Mouse (Mus musculus) CH12.LX (cell line): Measurements from ENCODE around the gene 4933411K16Rik. TPM values are rescaled to one million over a fixed set of nuclear protein-coding genes. Genes with fewer than 3 reads are reported as not detected.

ENCODE experiments used
- DNase-seq: peaks from one replicate; pipeline ENCODE4 v3.0.0-alpha.2; 2013; ENCODE audit errors: extremely low read depth
- H3K27ac ChIP-seq: 2 replicates; pipeline ENCODE4 v1.5.1; 2012; ENCODE audit warnings: low read depth, mild to moderate bottlenecking, control low read depth, moderate library complexity; ENCODE audit not compliant: insufficient read depth
- H3K27me3 ChIP-seq: replicated peaks from 2 replicates; pipeline ENCODE3; 2012; ENCODE audit warnings: inconsistent platforms
- H3K36me3 ChIP-seq, 2 experiments: replicated peaks in 1 of 2; 2 replicates each; pipeline versions ENCODE3 to v1.6.1; 2012; ENCODE audit warnings: inconsistent platforms in 1 of 2, low read length in 1 of 2, mild to moderate bottlenecking in 1 of 2, mixed read lengths in 1 of 2, moderate library complexity in 1 of 2; ENCODE audit not compliant: control insufficient read depth in 1 of 2, insufficient read depth in 1 of 2
- H3K4me1 ChIP-seq, 2 experiments: 2 replicates each; pipeline ENCODE4 v1.6.1; 2012; ENCODE audit warnings: inconsistent platforms in 1 of 2, moderate library complexity in 1 of 2; ENCODE audit not compliant: insufficient read depth in 2 of 2, control insufficient read depth in 1 of 2
- H3K4me2 ChIP-seq: 2 replicates; pipeline ENCODE4 v1.6.1; 2012; ENCODE audit warnings: low read depth, mild to moderate bottlenecking, control low read depth; ENCODE audit not compliant: poor library complexity, insufficient read depth, severe bottlenecking
- H3K4me3 ChIP-seq, 3 experiments: fragments of 150-350 bp in 1 of 3; sonication (generic) in 1 of 3; replicated peaks in 1 of 3; 2 replicates each; pipeline versions ENCODE3 to v1.5.1; 2011 to 2012; ENCODE audit warnings: low read depth in 2 of 3, low read length in 2 of 3, mild to moderate bottlenecking in 2 of 3, moderate library complexity in 2 of 3, control low read depth in 1 of 3, improper control_type of control experiment in 1 of 3, inconsistent platforms in 1 of 3, mixed read lengths in 1 of 3; ENCODE audit not compliant: poor library complexity in 1 of 3
- H3K79me2 ChIP-seq: replicated peaks from 2 replicates; pipeline ENCODE4 v1.6.1; 2012; ENCODE audit warnings: mild to moderate bottlenecking, moderate library complexity; ENCODE audit not compliant: control insufficient read depth, poor library complexity, insufficient read depth, severe bottlenecking; ENCODE audit errors: extremely low read depth
- H3K9ac ChIP-seq: 2 replicates; pipeline ENCODE4 v1.6.1; 2012; ENCODE audit warnings: low read depth, mild to moderate bottlenecking, control low read depth, moderate library complexity; ENCODE audit not compliant: insufficient read depth
- H3K9me3 ChIP-seq: replicated peaks from 2 replicates; pipeline ENCODE3; 2012; ENCODE audit warnings: low read length, inconsistent platforms, mixed read lengths
- BHLHE40 ChIP-seq: IDR thresholded peaks from 2 replicates; pipeline ENCODE4 v1.6.1; 2011; ENCODE audit warnings: mild to moderate bottlenecking, low read depth, low read length, improper control_type of control experiment
- CHD1 ChIP-seq: IDR thresholded peaks from 2 replicates; pipeline ENCODE4 v1.6.1; 2012; ENCODE audit warnings: low read depth, low read length, improper control_type of control experiment, inconsistent platforms
- CTCF ChIP-seq, 2 experiments: IDR thresholded peaks in 1 of 2; conservative IDR thresholded peaks in 1 of 2; 2 replicates each; pipeline ENCODE4 v1.5.1; 2011 to 2012; ENCODE audit warnings: low read depth in 2 of 2, low read length in 2 of 2, improper control_type of control experiment in 1 of 2, inconsistent platforms in 1 of 2, mild to moderate bottlenecking in 1 of 2, moderate library complexity in 1 of 2
- E2F4 ChIP-seq: IDR thresholded peaks from 2 replicates; pipeline ENCODE4 v1.6.1; 2011; ENCODE audit warnings: low read depth, low read length, improper control_type of control experiment; ENCODE audit not compliant: insufficient replicate concordance
- EP300 ChIP-seq: IDR thresholded peaks from 2 replicates; pipeline ENCODE4 v1.6.1; 2011; ENCODE audit warnings: low read length, improper control_type of control experiment
- GABPA ChIP-seq: IDR thresholded peaks from 2 replicates; pipeline ENCODE4 v1.6.1; 2012; ENCODE audit warnings: low read depth, low read length, improper control_type of control experiment, inconsistent platforms; ENCODE audit not compliant: insufficient replicate concordance
- IRF4 ChIP-seq: IDR thresholded peaks from 2 replicates; pipeline ENCODE4 v1.6.1; 2014; ENCODE audit warnings: low read depth, mild to moderate bottlenecking, inconsistent platforms, low read length, improper control_type of control experiment
- JUN ChIP-seq: IDR thresholded peaks from 2 replicates; pipeline ENCODE4 v1.6.1; 2011; ENCODE audit warnings: low read depth, mild to moderate bottlenecking, low read length, improper control_type of control experiment, moderate library complexity; ENCODE audit not compliant: insufficient read depth
- JUND ChIP-seq: conservative IDR thresholded peaks from 2 replicates; pipeline ENCODE4 v1.6.1; 2011; ENCODE audit warnings: low read depth, low read length, improper control_type of control experiment
- KAT2A ChIP-seq: IDR thresholded peaks from 2 replicates; pipeline ENCODE4 v1.6.1; 2012; ENCODE audit warnings: low read length, improper control_type of control experiment, inconsistent platforms; ENCODE audit not compliant: insufficient replicate concordance
- MAFK ChIP-seq: IDR thresholded peaks from 2 replicates; pipeline ENCODE4 v1.6.1; 2011; ENCODE audit warnings: low read length, improper control_type of control experiment; ENCODE audit not compliant: insufficient replicate concordance
- MAX ChIP-seq: IDR thresholded peaks from 2 replicates; pipeline ENCODE4 v1.6.1; 2011; ENCODE audit warnings: low read length, improper control_type of control experiment
- MAZ ChIP-seq: IDR thresholded peaks from 2 replicates; pipeline ENCODE4 v1.6.1; 2012; ENCODE audit warnings: low read depth, mild to moderate bottlenecking, inconsistent platforms, low read length, improper control_type of control experiment, moderate library complexity
- MYC ChIP-seq: IDR thresholded peaks from 2 replicates; pipeline ENCODE4 v1.6.1; 2011; ENCODE audit warnings: low read depth, mild to moderate bottlenecking, improper control_type of control experiment, low read length
- NRF1 ChIP-seq: IDR thresholded peaks from 2 replicates; pipeline ENCODE4 v1.6.1; 2014; ENCODE audit warnings: low read depth, mild to moderate bottlenecking, inconsistent platforms, low read length, improper control_type of control experiment, moderate library complexity
- POLR2A ChIP-seq: IDR thresholded peaks from 2 replicates; pipeline ENCODE4 v1.6.1; 2011; ENCODE audit warnings: low read depth, mild to moderate bottlenecking, improper control_type of control experiment, low read length
- POLR2AphosphoS2 ChIP-seq: IDR thresholded peaks from 2 replicates; pipeline ENCODE4 v1.6.1; 2011; ENCODE audit warnings: low read depth, low read length, improper control_type of control experiment
- RAD21 ChIP-seq: IDR thresholded peaks from 2 replicates; pipeline ENCODE4 v1.6.1; 2011; ENCODE audit warnings: low read depth, mild to moderate bottlenecking, low read length, improper control_type of control experiment, moderate library complexity
- RCOR1 ChIP-seq: conservative IDR thresholded peaks from 2 replicates; pipeline ENCODE4 v1.6.1; 2012; ENCODE audit warnings: low read depth, mild to moderate bottlenecking, inconsistent platforms, low read length, improper control_type of control experiment
- SIN3A ChIP-seq: IDR thresholded peaks from 2 replicates; pipeline ENCODE4 v1.6.1; 2012; ENCODE audit warnings: low read length, improper control_type of control experiment, inconsistent platforms
- TBP ChIP-seq: conservative IDR thresholded peaks from 2 replicates; pipeline ENCODE4 v1.6.1; 2011; ENCODE audit warnings: low read depth, low read length, improper control_type of control experiment
- USF1 ChIP-seq: IDR thresholded peaks from 2 replicates; pipeline ENCODE4 v1.6.1; 2014; ENCODE audit warnings: low read depth, mild to moderate bottlenecking, inconsistent platforms, low read length, improper control_type of control experiment
- USF2 ChIP-seq: conservative IDR thresholded peaks from 2 replicates; pipeline ENCODE4 v1.6.1; 2011; ENCODE audit warnings: low read depth, low read length, improper control_type of control experiment
- ZKSCAN1 ChIP-seq: IDR thresholded peaks from 2 replicates; pipeline ENCODE4 v1.6.1; 2012; ENCODE audit warnings: low read depth, inconsistent platforms, low read length, improper control_type of control experiment, borderline replicate concordance
- ZMIZ1 ChIP-seq: IDR thresholded peaks from 2 replicates; pipeline ENCODE4 v1.6.1; 2012; ENCODE audit warnings: low read depth, mild to moderate bottlenecking, inconsistent platforms, low read length, improper control_type of control experiment
- dilution Hi-C: fragments of 300-500 bp; cut with MboI; formaldehyde crosslinking; loops from 2 replicates; pipeline ENCODE4 v1.14.3; 2020; ENCODE audit warnings: low sequenced_read_pairs; ENCODE audit not compliant: extremely low pct_unique_long_range_greater_than_20kb, extremely low pct_ligation_motif_present
- in situ Hi-C: fragments of 300-500 bp; cut with MboI; formaldehyde crosslinking; loops from 3 replicates; pipeline ENCODE4 v1.14.3; 2019; ENCODE audit warnings: low sequenced_read_pairs, low pct_ligation_motif_present, low pct_unique_long_range_greater_than_20kb, mixed read lengths
- polyA plus RNA-seq: library from polyadenylated mRNA; unstranded; fragments of >175 nt; gene quantifications from 2 replicates; pipeline ENCODE4 v1.2.1, GENCODE M21; 2012; ENCODE audit warnings: low read depth; ENCODE audit not compliant: insufficient read length
- total RNA-seq, 2 experiments: library from RNA; depleted of rRNA; stranded (reverse); fragments of 300-350 nt in 1 of 2; fragments of >200 nt in 1 of 2; gene quantifications; 2 replicates each; pipeline ENCODE4 v1.2.3; 2012 to 2014

Gene 4933411K16Rik
- total and polyA plus RNA-seq, 3 experiments: not detected

- in situ Hi-C loops (no loop called here), dilution Hi-C loops (no loop called here)
- Histone ChIP-seq H3K36me3 (no peaks in the 10 kb centered on the region), H3K27ac (no peak overlapping the region), H3K27me3 (no peaks in the 10 kb centered on the region), H3K9me3 (no peaks in the 10 kb centered on the region), H3K4me1 (no peaks in the 10 kb centered on the region), H3K79me2 (no peaks in the 10 kb centered on the region), H3K4me2 (no peak overlapping the region), H3K4me3 (no peak overlapping the region), H3K9ac (no peak overlapping the region)
- TF ChIP-seq NRF1 (no peak), USF2 (no peak), EP300 (no peak), MYC (no peak), TBP (no peak), POLR2A (no peak), MAZ (no peak), BHLHE40 (no peak), MAX (no peak), GABPA (no peak)
- DNase-seq: no peak
Measured at GRCm38 (mm10) chr19:42078566-42078965, 26.5 kb downstream of the 4933411K16Rik start.

- dilution Hi-C loops (no loop called here), in situ Hi-C loops (no loop called here)
- no peaks in the 10 kb centered on the region for H3K79me2 ChIP-seq
- DNase-seq: no peak
- H3K27ac ChIP-seq: no peak overlapping the region
- H3K9me3 ChIP-seq: no peaks in the 10 kb centered on the region
- no peak overlapping the region for H3K4me3 ChIP-seq
- H3K36me3 ChIP-seq: no peaks in the 10 kb centered on the region
- TF ChIP-seq MAFK: no peak
- no peak for TF ChIP-seq JUN
- no peak for TF ChIP-seq POLR2AphosphoS2
- TF ChIP-seq MYC: no peak
- TF ChIP-seq RCOR1: no peak
- TF ChIP-seq ZMIZ1: no peak
- TF ChIP-seq USF1: no peak
- no peak for TF ChIP-seq USF2
- TF ChIP-seq MAZ: no peak
- TF ChIP-seq ZKSCAN1: no peak
- TF ChIP-seq SIN3A: no peak
- TF ChIP-seq KAT2A: no peak
- TF ChIP-seq IRF4: no peak
- TF ChIP-seq CTCF (conservative IDR thresholded peaks at IDR 0.05 in 1 of 2, IDR thresholded peaks at IDR 0.05 in 1 of 2; ENCODE audit: low read depth in 2 of 2, low read length in 2 of 2): no peak
- TF ChIP-seq RAD21: no peak
- TF ChIP-seq CHD1: no peak
- TF ChIP-seq E2F4: no peak
- no peak for TF ChIP-seq NRF1
- TF ChIP-seq JUND: no peak
- no peak for TF ChIP-seq POLR2A
- H3K4me2 ChIP-seq: no peak overlapping the region
- no peaks in the 10 kb centered on the region for H3K4me1 ChIP-seq
- H3K9ac ChIP-seq: no peak overlapping the region
- no peaks in the 10 kb centered on the region for H3K27me3 ChIP-seq
Measured at GRCm38 (mm10) chr19:42079006-42079405, 27.0 kb downstream of the 4933411K16Rik start.
